Mouse (Mus musculus): ENCODE measurements around the gene Polr3b. TPM values are rescaled to one million over a fixed set of nuclear protein-coding genes. Genes with fewer than 3 reads are reported as not detected.
A peak's percentile ranks its signal among the peaks of the same experiment; 100 is the strongest.

Gene Polr3b
- polyA plus RNA-seq, 3 experiments from 2014 or later, result 14.2 to 16.8 (median 15.2) TPM

DNA sequence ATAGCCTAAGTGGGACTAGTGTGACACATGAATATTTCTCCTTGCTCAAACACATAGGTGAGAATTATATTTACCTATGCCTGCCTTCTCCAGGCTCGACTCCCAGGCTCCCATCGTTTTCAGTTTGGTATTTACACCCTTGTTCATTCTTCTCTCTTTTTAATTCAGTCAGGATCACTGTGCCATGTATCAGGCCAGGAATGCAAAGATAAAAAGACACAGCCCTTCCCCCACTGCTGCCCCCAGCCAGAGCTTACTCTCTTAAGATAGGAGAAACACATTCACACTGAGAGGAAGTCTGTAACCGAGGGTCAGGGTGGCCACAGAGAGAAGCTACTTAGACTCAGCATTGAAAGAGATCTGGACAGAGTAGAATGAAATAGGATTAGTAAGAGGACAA is 10.4 kb upstream of the Polr3b start:
- no peak for ATAC-seq

GRCm38 (mm10) chr10:84612281-84612680 is 9.8 kb upstream of the Polr3b start:
- ATAC-seq, result no peak

DNA sequence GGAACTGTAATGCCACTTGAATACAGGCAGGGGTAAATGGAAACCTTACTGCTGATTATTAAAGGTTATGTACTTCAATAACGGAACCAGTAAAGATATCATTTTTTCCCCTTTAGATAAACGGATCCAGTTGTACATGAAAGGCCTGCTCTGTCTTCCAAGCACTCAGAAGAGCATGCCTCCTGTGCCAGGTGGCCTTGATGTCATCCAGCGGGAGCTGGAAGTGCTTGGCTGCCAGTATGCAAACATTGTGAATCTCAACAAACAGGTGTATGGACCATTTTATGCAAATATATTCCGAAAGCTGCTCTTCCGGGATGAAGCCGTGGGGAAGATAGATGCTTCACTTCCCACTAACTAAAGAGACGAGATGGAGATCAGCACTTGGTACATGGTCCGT is 8.7 kb upstream of the Polr3b start:
- no peak for ATAC-seq

DNA sequence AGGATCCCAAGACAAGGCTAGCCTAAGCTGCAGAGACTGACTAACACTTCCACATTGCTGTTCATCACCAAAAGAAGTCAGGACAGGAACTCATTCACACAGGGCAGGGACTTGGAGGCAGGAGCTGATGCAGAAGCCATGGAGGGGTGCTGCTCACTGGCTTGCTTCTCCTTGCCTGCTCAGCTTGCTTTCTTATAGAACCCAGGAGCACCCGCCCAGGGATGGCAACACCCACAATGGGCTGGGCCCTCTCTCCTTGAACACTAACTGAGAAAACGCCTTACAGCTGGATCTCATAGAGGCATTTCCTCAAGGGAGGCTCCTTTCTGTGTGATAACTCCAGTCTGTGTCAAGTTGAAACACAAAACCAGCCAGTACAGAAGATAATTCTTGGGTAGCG is 7.0 kb upstream of the Polr3b start:
- no peak for ATAC-seq

DNA sequence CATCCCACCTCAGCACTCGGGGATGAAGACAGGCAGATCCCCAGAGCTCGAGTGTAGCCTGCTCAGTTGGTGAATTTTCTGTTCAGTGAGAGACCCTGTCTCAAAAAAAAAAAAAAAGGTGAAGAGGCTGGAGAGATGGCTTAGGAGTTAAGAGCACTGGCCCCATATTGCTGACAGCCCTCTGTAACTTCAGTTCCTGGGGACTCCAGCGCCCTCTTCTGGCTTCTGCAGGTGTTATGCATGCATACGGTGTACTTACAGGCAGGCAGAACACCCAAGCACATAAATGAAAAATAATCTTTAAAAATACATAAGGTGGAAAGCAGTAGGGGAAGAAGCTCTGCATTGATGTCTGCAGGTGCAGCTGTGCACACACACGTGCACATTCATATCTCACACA is 9.1 kb downstream of the Polr3b start:
- ATAC-seq, result peak; percentile 25

- peak; percentile 76 for ATAC-seq
These were observed 9.9 kb downstream of the Polr3b start for GRCm38 (mm10) chr10:84632005-84632404.

DNA sequence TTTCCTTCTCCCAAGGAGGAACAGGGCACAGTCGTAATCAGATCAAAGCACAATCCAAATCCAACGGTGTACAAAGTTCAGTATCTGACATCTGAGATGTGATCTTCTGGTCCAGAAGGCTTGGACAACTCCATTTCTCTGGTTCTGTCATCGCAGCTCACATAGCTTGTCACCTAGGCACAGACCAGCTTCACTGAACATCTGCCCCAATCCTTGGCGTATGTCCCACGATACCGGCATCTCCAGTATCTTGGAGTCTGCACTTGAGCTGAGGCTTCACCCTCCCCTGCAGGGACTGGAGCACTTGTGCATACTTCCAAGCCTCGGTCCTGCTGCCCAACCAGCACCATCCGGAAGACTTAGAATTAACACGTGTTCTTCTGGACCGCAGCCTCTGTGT is 14.6 kb downstream of the Polr3b start:
- ATAC-seq, result no peak

DNA sequence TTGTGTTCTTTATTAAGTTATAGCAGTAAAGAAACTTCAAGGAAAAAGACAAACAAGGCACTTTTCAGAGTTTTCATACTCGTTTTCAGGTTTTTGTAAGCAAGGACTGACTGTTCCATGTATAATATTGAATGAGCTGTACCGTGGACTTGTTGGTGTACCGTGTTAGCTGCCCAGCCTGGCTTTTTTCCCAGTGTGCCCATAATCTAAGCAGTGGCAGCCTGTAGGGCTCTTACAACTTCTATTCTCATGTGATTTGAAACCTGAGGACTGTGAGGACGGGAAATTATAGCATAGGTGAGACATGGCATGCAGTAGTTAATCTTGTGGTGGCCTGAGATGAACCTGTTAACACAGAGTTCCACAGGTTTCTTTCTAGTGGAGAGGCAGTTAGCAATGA is 16.3 kb downstream of the Polr3b start:
- no peak for ATAC-seq

DNA sequence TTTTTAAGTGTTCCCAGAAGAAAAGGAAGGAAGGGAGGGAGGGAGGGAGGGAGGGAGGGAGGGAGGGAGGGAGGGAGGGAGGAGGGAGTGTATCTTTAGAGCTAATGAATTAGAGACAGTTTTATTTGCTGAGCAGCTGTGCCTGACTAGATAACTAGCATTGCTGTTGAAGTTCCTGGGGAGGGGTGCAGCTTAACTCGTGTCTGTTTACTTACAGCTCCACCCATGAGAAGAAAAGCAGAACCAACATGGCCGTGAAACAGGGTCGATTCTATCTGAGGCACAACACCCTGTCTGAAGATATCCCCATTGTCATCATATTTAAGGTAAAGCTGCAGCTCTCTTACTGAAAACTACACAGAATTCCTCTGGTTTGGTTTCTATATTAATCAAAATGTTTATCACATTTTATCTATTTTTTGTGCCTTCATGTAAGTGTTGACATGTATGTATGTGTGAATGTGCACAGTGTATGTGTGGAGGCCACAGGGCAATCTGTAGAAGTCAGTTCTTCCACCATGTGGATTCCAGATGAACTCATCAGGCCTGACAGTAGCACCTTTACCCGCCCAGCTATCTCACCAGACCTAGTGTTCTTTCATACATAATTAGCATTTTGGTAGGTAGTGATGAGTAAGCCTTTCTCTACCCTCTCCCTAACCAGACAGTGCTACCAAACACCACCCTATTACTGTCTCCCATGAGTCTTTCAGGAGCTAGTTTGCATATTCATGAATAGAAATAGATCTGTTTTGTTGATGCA is 17.6 kb downstream of the Polr3b start:
- ATAC-seq, result no peak

GRCm38 (mm10) chr10:84640861-84641260 is 18.8 kb downstream of the Polr3b start:
- ATAC-seq, result no peak

- no peak for ATAC-seq
These were observed 19.5 kb downstream of the Polr3b start for GRCm38 (mm10) chr10:84641576-84641975.

GRCm38 (mm10) chr10:84645940-84646339 is 23.8 kb downstream of the Polr3b start:
- ATAC-seq, result no peak

DNA sequence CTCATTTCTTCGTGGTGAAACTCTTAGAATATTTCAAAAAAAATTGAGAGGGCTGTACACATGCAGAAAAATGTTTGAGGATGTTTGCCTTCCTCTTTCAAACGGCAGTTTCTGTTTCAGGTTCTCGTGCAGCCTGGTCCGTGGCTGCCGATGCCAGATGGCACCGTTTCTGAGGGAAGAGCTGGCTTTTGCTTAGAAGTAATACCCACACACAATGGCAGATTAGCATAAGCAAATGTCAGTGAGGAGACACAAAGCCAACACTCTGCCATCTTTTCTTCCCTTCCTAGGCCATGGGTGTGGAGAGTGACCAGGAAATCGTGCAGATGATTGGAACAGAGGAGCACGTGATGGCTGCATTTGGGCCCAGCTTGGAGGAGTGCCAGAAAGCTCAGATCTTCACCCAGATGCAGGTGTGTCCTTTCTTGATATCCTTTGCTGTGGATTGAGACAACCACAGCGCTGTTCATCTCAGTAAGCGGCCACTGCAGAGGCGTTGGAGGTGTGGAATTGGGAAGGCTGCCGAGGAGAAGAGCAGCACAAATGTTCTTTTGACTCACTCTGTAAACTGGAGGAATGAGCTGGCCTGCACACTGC is 24.5 kb downstream of the Polr3b start:
- peak; percentile 60 for ATAC-seq

DNA sequence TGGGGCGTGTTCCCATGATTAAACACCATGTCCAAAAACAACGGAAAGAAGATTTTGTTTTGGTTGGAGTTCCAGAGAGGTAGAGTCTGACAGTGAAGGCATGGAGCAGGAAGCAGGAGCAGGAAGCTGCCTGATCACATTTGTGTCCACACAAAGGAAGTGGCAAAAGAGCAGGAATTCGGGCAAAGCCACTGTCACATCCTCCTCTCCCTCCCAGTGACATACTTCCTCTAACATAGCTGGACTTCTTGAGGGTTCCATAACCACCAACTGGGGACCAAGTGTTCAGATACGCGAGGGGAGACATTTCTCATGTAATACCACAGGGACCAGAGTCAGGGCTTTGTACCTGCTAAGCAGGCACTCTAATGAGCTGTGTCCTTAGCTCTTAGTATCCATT is 25.2 kb downstream of the Polr3b start:
- ATAC-seq, result no peak

DNA sequence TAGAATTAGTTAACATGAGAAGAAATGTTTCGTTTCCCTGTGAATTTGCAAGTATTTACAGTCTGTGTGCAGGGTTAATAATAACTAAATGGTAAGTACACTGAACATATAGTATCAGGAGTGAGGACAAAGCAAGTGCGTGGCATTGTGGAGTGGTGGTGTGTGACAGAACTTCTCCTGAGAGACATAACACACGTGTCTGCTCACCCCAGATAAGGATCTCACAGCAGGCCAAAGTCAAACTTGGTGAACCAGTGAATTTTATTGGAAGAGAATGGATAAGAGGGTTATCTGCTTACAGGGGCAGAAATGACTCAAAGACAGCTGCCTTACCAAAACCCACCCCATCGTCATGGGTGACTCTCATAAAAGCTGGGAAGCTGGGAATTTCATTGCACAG is 26.8 kb downstream of the Polr3b start:
- ATAC-seq, result no peak

- no peak for ATAC-seq
These were observed 31.9 kb downstream of the Polr3b start for GRCm38 (mm10) chr10:84654029-84654428.

DNA sequence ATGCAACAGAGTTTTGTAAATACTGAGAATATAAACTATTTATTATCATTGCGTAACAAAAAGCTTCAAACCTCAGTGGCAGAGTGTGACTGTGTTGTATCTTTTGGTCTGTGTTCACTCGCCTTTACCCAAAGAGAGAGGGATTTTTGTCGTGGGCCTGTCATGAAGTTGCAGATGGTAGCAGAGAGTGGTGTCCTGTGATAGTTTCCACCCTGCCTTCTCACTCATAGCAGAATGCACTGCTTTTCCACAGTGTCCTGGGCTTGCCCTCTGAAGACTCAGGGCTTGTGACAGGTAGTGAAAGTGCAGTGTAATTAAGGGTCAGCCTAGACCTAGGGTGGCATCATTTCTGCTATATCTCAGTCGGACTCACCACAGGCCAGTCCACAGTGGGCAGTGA is 32.6 kb downstream of the Polr3b start:
- no peak for ATAC-seq

DNA sequence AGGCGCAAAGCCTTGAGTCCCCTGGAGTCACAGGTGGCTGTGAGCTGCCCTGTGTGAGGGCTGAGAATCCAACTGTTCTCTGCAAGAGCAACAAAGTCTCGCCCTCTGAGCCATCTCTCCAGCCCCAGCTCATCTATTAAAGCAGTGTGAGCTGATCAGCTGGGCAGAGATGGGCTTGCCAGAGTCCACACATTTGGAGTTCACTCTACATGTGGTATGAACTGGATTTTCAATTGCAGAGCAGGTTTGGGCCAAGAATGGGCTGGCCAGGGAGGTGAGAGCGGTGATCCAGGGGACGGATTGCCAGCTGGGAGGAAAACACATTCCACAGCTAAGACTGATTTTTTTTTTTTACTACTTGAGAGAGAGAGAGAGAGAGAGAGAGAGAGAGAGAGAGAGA is 34.5 kb downstream of the Polr3b start:
- no peak for ATAC-seq

DNA sequence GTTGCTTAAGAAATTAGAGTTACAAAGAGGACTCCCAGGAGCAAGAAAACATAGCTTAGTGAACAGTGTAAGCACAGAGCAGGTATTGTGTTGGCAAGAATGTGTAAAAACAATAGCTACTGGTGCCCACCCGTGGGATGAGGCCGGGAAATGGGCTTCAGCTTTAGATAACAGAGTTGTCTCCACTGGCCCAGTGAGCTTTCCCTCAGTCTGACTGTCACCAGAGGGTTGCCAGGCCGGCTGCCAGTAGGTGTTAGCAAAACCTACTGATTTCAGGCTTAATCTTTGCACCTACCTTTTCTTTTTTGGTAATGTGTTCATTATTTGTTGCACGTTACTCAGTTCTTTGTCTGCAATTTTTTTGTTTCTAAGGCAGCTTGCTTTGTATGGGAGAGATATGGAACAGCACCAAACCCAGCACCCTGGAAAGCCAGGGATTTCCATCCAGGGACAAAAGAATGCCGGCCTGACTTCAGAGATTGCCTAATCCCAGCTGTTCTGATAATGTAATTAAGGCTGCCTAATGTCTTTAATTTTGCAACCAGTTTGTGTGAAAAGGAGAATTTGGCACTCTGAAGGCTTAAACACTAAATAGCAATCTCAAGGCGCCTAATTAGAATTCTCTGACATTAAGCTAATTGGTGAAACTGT is 35.5 kb downstream of the Polr3b start:
- ATAC-seq, result no peak

GRCm38 (mm10) chr10:84658088-84658848 is 36.2 kb downstream of the Polr3b start:
- no peak for ATAC-seq

DNA sequence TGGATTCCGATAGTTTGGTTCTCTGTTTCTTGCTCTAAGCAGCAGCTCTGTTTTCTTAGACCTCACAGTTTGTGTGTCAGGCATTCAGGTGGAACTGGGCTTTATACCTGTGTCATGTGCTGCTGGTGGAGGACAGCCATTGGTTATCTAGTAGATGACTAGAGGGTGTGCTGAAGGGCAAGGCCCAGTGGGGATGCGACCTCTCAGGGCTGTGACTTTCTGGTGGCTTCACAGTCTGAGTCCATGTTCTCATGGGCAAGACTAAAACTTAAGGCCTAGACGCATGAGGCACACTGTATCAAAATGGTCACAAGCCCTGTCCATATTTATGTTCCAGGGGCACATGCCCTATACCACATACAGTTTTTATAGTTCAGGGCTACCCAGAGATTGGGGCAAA is 37.2 kb downstream of the Polr3b start:
- no peak for ATAC-seq

- ATAC-seq, result no peak
These were observed 40.0 kb downstream of the Polr3b start for GRCm38 (mm10) chr10:84662138-84662537.

GRCm38 (mm10) chr10:84665713-84666260 is 43.7 kb downstream of the Polr3b start:
- no peak for ATAC-seq
